Mouse (Mus musculus) kidney, adult 2 months (tissue): ENCODE data around the gene Adam17.

Experiments used
- CTCF ChIP-seq: fragments of 200-500 bp; conservative IDR thresholded peaks from 2 replicates; pipeline ENCODE4 v1.5.1; 2011; ENCODE audit warnings: low read depth, mild to moderate bottlenecking, control low read depth, low read length, moderate library complexity, mixed read lengths; ENCODE audit not compliant: insufficient read depth, insufficient read length
- POLR2A ChIP-seq: fragments of 200-500 bp; IDR thresholded peaks from one replicate; pipeline ENCODE4 v1.6.1; 2011; ENCODE audit warnings: low read depth, low read length, control low read depth

- TF ChIP-seq POLR2A (no peak), CTCF (no peak)
Measured at GRCm38 (mm10) chr12:21333766-21334165, 39.7 kb downstream of the Adam17 start.
